Mouse (Mus musculus): Measurements from ENCODE around the gene Bub1b. TPM values are rescaled to one million over a fixed set of nuclear protein-coding genes. Genes with fewer than 3 reads are reported as not detected.
"Not testable (repeated sequence)": the region's sequence is repeated elsewhere in the genome, so short reads cannot be mapped to it uniquely, and the experiment has no call there.

The Bub1b gene
- polyA plus RNA-seq, 1 experiment: 25.6 TPM

DNA sequence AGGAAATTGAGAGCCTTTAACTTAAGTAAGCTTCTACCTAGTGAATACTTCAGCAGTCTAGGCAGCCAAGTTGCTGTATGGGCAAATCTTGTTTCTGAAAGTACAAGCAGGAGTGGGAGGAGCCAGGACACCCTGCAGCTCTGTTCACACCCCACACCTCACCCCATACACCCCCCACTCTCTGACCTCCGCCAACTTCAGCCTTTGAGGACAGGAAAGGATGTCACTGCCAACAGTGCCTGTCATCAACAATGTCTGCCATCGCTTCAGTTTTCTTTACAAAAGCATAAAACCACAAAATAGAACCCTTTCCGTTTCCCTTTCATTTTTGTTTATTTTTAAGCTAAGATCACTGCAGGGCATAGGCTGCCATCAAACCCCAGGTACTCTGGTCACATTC is 44.4 kb downstream of the Bub1b start:
- H3K36me3 ChIP-seq (ENCODE audit: control insufficient read depth, insufficient read depth): peaks cover 10% of the 10 kb centered on the region
- TF ChIP-seq USF1 (IDR thresholded peaks at IDR 0.05; ENCODE audit: low read depth) (no peak), MAX (IDR thresholded peaks at IDR 0.05; ENCODE audit: low read depth) (no peak), POLR2AphosphoS2 (IDR thresholded peaks at IDR 0.05; ENCODE audit: insufficient read length, low read depth) (no peak), TCF3 (IDR thresholded peaks at IDR 0.05; ENCODE audit: insufficient read length, low read depth) (no peak), REST (IDR thresholded peaks at IDR 0.05; ENCODE audit: insufficient read depth, insufficient read length) (no peak), CEBPB (IDR thresholded peaks at IDR 0.05; ENCODE audit: insufficient read depth, poor library complexity, severe bottlenecking) (no peak), SRF (IDR thresholded peaks at IDR 0.05; ENCODE audit: control insufficient read depth, insufficient read length, low read depth) (no peak), E2F4 (IDR thresholded peaks at IDR 0.05; ENCODE audit: insufficient read depth) (no peak), MYOG (IDR thresholded peaks at IDR 0.05; ENCODE audit: control insufficient read depth in 1 of 3, insufficient read depth in 1 of 3, insufficient read length in 2 of 3, low read depth in 2 of 3) (no peak), POLR2A (IDR thresholded peaks at IDR 0.05; ENCODE audit: insufficient read length, low read depth) (no peak)
- H3K4me2 ChIP-seq (ENCODE audit: low read depth): no peak overlapping the region
- no peak overlapping the region for H3K4me3 ChIP-seq
- H3K79me2 ChIP-seq (ENCODE audit: control insufficient read depth, insufficient read depth): no peaks in the 10 kb centered on the region
- H3ac ChIP-seq (ENCODE audit: control insufficient read depth, insufficient read length): no peak overlapping the region
- H3K27me3 ChIP-seq (ENCODE audit: control insufficient read depth, insufficient read depth, insufficient read length): no peaks in the 10 kb centered on the region

DNA sequence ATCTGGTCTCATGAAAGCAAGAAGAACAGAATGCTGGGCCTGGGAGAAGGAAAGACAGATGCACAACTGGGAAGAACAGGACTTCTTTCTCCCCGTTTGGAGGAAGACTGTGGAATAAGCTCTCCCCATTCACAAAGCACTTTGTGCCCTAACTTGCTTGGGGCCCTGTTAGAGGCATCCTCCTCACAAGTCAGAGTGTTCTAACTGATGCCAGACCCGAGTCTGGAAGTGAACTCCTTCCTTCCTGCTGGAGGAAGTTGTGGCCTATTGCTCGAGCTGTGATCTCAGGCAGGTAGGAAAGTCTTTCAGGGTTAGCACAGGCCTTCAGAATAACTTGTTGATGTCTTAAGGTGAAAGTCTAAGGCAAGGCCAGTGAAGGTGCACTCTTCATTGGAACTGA is 44.9 kb downstream of the Bub1b start:
- H3K4me3 ChIP-seq: no peak overlapping the region

DNA sequence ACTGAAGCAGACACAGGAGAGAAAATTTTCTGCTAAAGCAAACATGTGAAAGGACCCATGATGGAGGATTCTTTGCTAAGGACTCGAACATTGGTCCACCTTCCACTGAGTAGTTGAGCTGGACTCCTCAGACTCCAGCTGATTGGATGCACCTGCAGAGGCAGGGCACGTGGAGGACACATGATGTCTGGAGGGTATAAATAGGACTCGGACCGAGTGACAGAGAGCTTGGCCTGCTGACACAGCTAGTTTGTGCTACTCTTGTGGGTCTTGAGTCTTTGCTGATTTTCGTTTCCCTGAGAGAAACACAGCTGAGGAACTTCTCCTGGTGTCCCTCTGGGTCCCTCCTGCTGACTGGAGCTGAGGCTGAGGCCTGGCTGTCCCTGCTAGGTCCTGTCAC is 48.7 kb downstream of the Bub1b start:
- TF ChIP-seq SRF (IDR thresholded peaks at IDR 0.05; ENCODE audit: control insufficient read depth, insufficient read length, low read depth) (no peak), MYOD1 (IDR thresholded peaks at IDR 0.05; ENCODE audit: control insufficient read depth in 1 of 3, insufficient read length in 2 of 3, low read depth in 2 of 3) (no peak), MAX (IDR thresholded peaks at IDR 0.05; ENCODE audit: low read depth) (no peak), TCF3 (IDR thresholded peaks at IDR 0.05; ENCODE audit: insufficient read length, low read depth) (no peak), CEBPB (IDR thresholded peaks at IDR 0.05; ENCODE audit: insufficient read depth, poor library complexity, severe bottlenecking) (no peak), USF1 (IDR thresholded peaks at IDR 0.05; ENCODE audit: low read depth) (no peak), REST (IDR thresholded peaks at IDR 0.05; ENCODE audit: insufficient read depth, insufficient read length) (no peak), POLR2A (IDR thresholded peaks at IDR 0.05; ENCODE audit: insufficient read length, low read depth) (no peak), POLR2AphosphoS2 (IDR thresholded peaks at IDR 0.05; ENCODE audit: insufficient read length, low read depth) (no peak), E2F4 (IDR thresholded peaks at IDR 0.05; ENCODE audit: insufficient read depth) (no peak), TCF12 (IDR thresholded peaks at IDR 0.05; ENCODE audit: insufficient read depth, poor library complexity, severe bottlenecking) (no peak), MYOG (IDR thresholded peaks at IDR 0.05; ENCODE audit: control insufficient read depth in 1 of 3, insufficient read depth in 1 of 3, insufficient read length in 2 of 3, low read depth in 2 of 3) (no peak)
- Histone ChIP-seq H3ac (ENCODE audit: control insufficient read depth, insufficient read length) (no peak overlapping the region), H3K4me2 (ENCODE audit: low read depth) (no peak overlapping the region), H3K27me3 (ENCODE audit: control insufficient read depth, insufficient read depth, insufficient read length) (no peaks in the 10 kb centered on the region), H3K79me2 (ENCODE audit: control insufficient read depth, insufficient read depth) (no peaks in the 10 kb centered on the region), H3K36me3 (ENCODE audit: control insufficient read depth, insufficient read depth) (no peaks in the 10 kb centered on the region), H3K4me3 (no peak overlapping the region)

More for the DNA sequence above, 44.9 kb downstream of the Bub1b start:
- Histone ChIP-seq H3ac (ENCODE audit: control insufficient read depth, insufficient read length) (no peak overlapping the region), H3K27me3 (ENCODE audit: control insufficient read depth, insufficient read depth, insufficient read length) (no peaks in the 10 kb centered on the region), H3K4me2 (ENCODE audit: low read depth) (no peak overlapping the region), H3K36me3 (ENCODE audit: control insufficient read depth, insufficient read depth) (peaks cover 10% of the 10 kb centered on the region), H3K79me2 (ENCODE audit: control insufficient read depth, insufficient read depth) (no peaks in the 10 kb centered on the region)
- no peak for TF ChIP-seq TCF3 (IDR thresholded peaks at IDR 0.05; ENCODE audit: insufficient read length, low read depth)
- no peak for TF ChIP-seq USF1 (IDR thresholded peaks at IDR 0.05; ENCODE audit: low read depth)

DNA sequence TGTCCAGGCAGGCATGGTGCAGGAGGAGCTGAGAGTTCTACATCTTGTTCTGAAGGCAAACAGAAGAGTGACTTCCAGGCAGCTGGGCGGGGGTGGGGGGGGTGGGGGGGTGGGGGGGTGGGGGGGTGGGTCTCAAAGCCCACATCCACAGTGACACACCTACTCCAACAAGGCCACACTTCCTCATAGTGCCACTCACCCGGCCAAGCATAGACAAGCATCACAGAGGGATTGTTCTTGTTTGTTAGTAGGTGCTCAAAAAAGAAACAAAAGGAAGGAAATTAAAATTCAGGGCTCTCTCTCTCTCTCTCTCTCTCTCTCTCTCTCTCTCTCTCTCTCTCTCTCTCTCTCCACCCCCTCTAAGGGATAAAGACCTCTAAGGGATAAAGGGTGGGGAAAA is 52.7 kb downstream of the Bub1b start:
- not testable (repeated sequence) for H3K4me3 ChIP-seq; H3K36me3 ChIP-seq (ENCODE audit: control insufficient read depth, insufficient read depth); H3K27me3 ChIP-seq (ENCODE audit: control insufficient read depth, insufficient read depth, insufficient read length); H3ac ChIP-seq (ENCODE audit: control insufficient read depth, insufficient read length); H3K79me2 ChIP-seq (ENCODE audit: control insufficient read depth, insufficient read depth); H3K4me2 ChIP-seq (ENCODE audit: low read depth)

DNA sequence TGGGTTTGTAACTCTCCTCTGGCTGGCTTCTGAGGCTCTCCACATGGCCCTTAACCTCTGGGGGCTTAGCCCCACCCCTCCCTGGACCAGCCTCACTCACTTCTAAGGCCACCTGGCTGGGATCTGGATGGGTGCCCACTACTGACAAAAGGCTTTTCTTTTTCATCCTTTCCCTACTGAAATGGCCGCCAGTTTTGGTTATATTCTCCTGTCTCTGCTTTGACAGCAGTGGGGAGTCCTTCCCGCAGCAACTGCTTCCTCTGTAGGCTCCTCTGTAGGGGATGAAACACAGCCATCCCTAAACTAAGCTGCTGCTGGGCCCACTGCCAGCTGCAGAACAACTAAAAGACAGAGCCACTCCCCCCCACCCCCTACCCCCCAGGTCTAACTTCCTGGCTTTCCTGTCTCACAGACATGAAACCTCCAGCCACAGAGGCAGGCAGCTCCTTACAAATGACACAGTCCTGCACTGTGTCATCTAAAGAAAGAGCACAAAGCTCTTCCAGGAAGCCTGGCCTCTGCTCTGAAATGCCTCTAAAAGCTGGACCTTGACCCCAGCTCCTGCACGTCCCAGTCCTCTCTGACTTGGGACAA is 58.8 kb downstream of the Bub1b start:
- H3K4me3 ChIP-seq: no peak overlapping the region
- H3ac ChIP-seq (ENCODE audit: control insufficient read depth, insufficient read length): no peak overlapping the region
- TF ChIP-seq E2F4 (IDR thresholded peaks at IDR 0.05; ENCODE audit: insufficient read depth): no peak
- no peak for TF ChIP-seq REST (IDR thresholded peaks at IDR 0.05; ENCODE audit: insufficient read depth, insufficient read length)
- no peak for TF ChIP-seq MYOD1 (IDR thresholded peaks at IDR 0.05; ENCODE audit: control insufficient read depth in 1 of 3, insufficient read length in 2 of 3, low read depth in 2 of 3)
- TF ChIP-seq TCF12 (IDR thresholded peaks at IDR 0.05; ENCODE audit: insufficient read depth, poor library complexity, severe bottlenecking): no peak
- TF ChIP-seq POLR2AphosphoS2 (IDR thresholded peaks at IDR 0.05; ENCODE audit: insufficient read length, low read depth): no peak
- no peak for TF ChIP-seq SRF (IDR thresholded peaks at IDR 0.05; ENCODE audit: control insufficient read depth, insufficient read length, low read depth)
- TF ChIP-seq POLR2A (IDR thresholded peaks at IDR 0.05; ENCODE audit: insufficient read length, low read depth): no peak
- no peak for TF ChIP-seq TCF3 (IDR thresholded peaks at IDR 0.05; ENCODE audit: insufficient read length, low read depth)
- no peak for TF ChIP-seq USF1 (IDR thresholded peaks at IDR 0.05; ENCODE audit: low read depth)
- TF ChIP-seq MYOG (IDR thresholded peaks at IDR 0.05; ENCODE audit: control insufficient read depth in 1 of 3, insufficient read depth in 1 of 3, insufficient read length in 2 of 3, low read depth in 2 of 3): no peak
- TF ChIP-seq CEBPB (IDR thresholded peaks at IDR 0.05; ENCODE audit: insufficient read depth, poor library complexity, severe bottlenecking): no peak
- TF ChIP-seq MAX (IDR thresholded peaks at IDR 0.05; ENCODE audit: low read depth): no peak
- H3K79me2 ChIP-seq (ENCODE audit: control insufficient read depth, insufficient read depth): no peaks in the 10 kb centered on the region
- H3K36me3 ChIP-seq (ENCODE audit: control insufficient read depth, insufficient read depth): no peaks in the 10 kb centered on the region
- H3K27me3 ChIP-seq (ENCODE audit: control insufficient read depth, insufficient read depth, insufficient read length): no peaks in the 10 kb centered on the region
- H3K4me2 ChIP-seq (ENCODE audit: low read depth): no peak overlapping the region
